Mouse (Mus musculus) right cerebral cortex, postnatal 4 days (tissue): ENCODE results near the gene Stk40.

Source experiments
- DNase-seq: peaks from one replicate; pipeline ENCODE4 v3.0.0-alpha.2; 2022

Gene Stk40

GRCm38 (mm10) chr4:126099365-126099764, 4.4 kb upstream of the Stk40 start:
- no peak for DNase-seq

GRCm38 (mm10) chr4:126100764-126101163, 3.0 kb upstream of the Stk40 start:
- no peak for DNase-seq

DNA sequence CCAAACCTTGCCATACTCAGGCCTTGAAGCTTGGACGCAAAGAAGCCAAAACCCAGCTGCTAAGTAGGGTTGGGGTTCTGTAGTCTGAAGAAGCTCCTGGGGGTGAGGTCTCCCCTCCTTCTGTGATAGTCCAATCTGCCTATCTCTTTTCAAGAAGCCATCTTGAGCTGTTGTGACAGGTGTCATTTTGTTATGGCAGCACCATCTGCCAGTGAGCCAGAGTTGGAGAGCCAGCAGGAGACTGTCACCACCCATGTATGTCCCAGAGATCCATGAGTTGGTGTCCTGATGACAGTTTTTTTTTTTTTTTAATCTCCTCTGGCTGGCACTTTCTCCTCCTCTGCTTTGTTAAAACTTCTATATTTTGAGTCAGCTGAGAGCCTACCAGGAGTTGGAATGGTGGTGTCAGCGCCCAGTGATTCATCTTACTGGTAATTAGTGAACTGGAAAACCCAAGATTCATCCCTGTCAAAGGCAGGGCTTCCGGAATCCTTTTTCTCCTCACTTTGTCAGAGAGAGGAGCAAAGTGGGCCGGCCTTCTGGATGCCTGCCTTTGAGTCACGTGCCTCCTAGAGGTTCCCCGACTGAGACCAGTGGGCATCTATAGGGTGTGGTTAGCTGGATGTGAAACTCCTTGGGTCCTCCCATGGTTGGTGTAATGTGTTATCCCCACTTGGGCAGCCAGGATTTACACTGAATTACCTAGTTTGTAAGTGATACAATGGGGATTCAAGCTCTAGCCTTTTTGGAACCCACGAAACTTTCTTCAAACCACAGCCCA, 1.5 kb upstream of the Stk40 start:
- DNase-seq = no peak

DNA sequence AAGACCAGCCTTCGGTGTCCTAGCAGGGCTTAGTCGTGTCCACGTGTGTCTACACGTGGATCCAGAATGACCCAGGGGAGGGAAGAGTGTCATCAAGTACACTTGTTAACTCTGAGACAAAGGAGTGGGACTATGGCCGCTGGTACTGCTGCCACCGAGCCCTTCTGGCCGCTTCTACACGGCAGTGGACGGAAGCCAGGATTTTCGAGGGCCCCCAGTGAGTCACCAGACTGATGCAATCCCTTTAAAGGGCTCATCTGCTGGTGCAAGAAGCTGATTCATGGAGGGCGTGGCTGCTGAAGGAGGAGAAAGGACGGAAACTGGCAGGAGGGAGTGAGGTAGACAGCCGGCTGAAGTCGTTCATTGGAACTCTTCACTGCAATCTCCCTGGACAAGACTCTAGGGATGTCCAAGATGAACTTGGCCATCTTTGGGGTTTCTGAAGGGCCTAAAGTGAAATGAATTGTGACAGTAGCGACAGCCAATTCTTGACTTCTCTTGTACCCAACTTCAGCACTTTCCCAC, 638 bp upstream of the Stk40 start:
- DNase-seq = peak; percentile 69

- DNase-seq = peak; percentile 48
Observed at GRCm38 (mm10) chr4:126104261-126105075, 711 bp downstream of the Stk40 start.

- no peak for DNase-seq
Observed at GRCm38 (mm10) chr4:126105131-126105783, 1.5 kb downstream of the Stk40 start.

DNA sequence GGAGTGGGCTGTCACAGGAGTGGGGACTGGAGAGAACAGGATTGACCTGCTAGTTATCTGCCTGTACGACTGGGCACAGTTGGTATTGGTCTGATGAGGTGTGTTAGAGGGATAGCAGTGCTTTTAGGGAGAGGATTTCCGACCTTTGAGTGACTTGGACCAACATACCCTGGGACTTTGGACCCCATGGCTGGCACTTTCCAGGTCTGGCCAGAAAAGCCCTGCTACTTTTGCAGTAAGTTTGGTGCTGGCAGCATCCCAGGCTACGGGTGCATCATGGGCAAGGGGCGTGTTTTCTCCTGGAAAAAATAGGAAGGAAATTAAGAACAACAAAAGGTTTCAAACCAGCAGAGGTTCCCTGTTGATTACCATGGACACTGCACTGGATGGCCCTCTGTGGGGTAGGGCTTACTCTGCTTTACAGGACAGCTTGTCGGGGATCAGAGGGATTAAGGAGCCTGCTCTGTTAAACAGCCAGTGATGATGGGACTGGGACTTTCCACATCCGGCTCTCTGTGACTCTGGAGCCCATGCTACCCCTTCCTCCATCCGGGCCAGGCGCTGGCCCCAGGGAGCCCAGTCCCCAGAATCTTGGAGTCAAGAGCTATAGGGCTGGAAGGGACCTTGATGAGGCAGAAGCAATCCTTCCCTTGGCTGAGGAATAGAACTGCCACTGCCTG, 4.4 kb downstream of the Stk40 start:
- no peak for DNase-seq

GRCm38 (mm10) chr4:126109613-126110373, 6.0 kb downstream of the Stk40 start:
- DNase-seq = no peak

GRCm38 (mm10) chr4:126110374-126111152, 6.8 kb downstream of the Stk40 start:
- peak; percentile 44 for DNase-seq

DNA sequence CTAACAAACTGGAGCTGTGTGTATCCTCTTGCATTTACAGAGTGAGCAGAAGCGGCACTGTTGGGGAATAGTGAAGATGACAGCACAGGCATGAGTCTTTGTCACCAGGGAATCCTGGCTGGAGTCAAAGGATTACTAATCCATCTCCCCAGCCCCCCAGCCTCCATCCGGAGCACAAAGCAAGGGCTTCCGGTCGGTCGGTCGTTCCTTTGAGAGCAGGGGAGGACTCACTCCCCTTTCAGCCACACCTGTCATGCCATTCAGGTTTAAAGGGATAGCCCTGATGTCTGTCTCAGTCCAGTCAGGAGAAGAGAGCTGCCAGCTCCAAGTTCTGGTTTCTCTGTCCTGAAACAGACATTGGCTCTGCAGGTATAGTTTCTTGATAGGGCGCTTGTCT, 7.4 kb downstream of the Stk40 start:
- no peak for DNase-seq

DNA sequence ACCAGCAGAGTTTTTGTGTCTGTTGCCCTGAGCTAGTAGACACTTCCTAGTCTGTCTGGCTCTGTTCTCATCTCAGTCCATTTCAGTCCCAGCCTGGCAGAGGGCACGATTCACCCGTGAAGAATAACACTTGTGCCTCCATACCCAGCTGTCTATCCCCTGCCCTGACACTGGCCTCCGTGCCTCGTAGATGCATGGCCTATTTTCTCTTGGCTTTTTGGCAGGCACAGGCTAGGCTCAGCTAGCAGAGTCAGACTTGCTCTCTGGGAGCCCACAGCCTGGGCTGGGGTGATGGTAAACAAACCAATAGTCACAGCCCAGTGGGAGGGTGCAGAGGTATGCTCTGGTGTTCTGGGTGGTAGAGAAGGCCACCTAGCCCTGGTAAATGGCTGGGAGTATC, 9.5 kb downstream of the Stk40 start:
- DNase-seq = no peak

GRCm38 (mm10) chr4:126113943-126114342, 10.2 kb downstream of the Stk40 start:
- DNase-seq = peak; percentile 51

DNA sequence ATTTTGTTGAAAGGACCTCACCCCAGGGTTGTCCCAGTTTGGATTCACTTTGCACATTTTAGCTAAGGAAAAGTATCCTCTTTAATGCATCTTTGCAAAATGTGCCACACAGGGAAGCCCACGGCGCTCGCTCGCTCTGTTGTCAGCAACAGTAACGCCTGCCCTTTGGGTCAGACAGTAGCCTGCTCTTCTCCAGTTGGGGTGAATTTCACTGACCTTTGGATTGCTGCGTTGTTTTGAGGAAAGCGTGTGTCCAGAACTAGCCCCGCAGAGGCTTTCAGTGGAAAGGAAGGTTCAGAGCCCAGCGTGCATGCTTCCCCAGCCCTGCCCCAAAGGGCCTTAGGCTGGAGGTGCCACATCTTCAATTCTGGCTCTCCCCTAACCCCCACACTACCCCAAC, 11.7 kb downstream of the Stk40 start:
- DNase-seq = no peak

GRCm38 (mm10) chr4:126115871-126116521, 12.2 kb downstream of the Stk40 start:
- DNase-seq = no peak

GRCm38 (mm10) chr4:126117116-126117515, 13.4 kb downstream of the Stk40 start:
- DNase-seq = no peak

DNA sequence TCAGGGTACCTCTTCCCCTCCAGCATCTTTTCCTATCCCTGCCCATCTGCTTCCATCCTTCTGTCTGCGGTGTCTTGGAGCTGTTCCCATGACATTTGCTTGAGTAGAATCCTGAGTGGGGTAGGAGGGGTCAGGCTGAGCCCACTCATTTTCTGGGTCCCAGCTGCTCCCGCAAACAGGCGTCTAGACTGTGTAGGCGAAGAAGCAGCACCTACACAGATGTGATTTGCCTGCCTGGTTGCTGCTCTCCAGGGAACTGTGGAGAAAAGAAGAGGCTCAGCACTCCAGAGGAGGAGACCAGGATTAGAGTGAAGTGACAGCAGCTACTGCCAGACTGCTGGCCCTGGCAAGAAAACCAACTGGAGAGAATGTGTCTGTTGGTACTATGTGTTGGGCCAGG, 14.9 kb downstream of the Stk40 start:
- DNase-seq = no peak

DNA sequence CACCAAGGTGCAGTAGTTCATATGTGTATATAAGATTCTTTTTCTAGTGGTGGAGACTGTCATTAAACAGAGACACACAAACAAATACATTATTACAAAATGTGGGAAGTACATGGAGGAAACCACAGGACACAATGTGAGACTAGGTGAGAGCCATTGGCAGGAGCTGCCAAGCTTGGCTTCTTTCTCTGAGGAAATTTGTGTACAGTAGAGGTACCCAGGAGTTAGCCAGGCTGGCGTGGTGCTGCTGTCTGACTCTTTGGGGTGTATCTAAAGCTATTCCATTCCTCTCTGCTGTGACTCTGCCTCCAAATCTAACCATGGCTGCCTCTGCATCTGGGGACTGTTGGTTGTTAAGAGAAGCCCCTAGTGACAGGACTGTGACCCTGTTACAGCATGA, 15.3 kb downstream of the Stk40 start:
- DNase-seq = no peak

- DNase-seq = no peak
Observed at GRCm38 (mm10) chr4:126120052-126120451, 16.3 kb downstream of the Stk40 start.

- DNase-seq = no peak
Observed at GRCm38 (mm10) chr4:126120506-126120905, 16.7 kb downstream of the Stk40 start.

- no peak for DNase-seq
Observed at GRCm38 (mm10) chr4:126123309-126124040, 19.7 kb downstream of the Stk40 start.
